Mouse (Mus musculus) thymus, postnatal 0 days (tissue): Measurements from ENCODE around the gene Klhdc8b. TPM values are rescaled to one million over a fixed set of nuclear protein-coding genes. Genes with fewer than 3 reads are reported as not detected.

ENCODE experiments used
- DNase-seq: peaks from one replicate; pipeline ENCODE4 v3.0.0-alpha.2; 2015; ENCODE audit warnings: low spot score
- polyA plus RNA-seq: library from polyadenylated mRNA; unstranded; fragments of >200 nt; fragmentation: Nextera tagmentation; extraction: Ambion mirVana; gene quantifications from 2 replicates; pipeline ENCODE4 v1.2.1, GENCODE M21; 2015

Klhdc8b gene
- polyA plus RNA-seq = 9.5 and 11.2 TPM in 2 replicates

- no peak for DNase-seq
These were observed at the start of gene Klhdc8b for GRCm38 (mm10) chr9:108461181-108461631. Klhdc8b (minus strand) TSS chr9:108461581.

GRCm38 (mm10) chr9:108508776-108509175, 47.4 kb upstream of the Klhdc8b start:
- DNase-seq = no peak

- DNase-seq = peak; percentile 96
These were observed 46.4 kb upstream of the Klhdc8b start, which contains the start of gene Qars for GRCm38 (mm10) chr9:108507619-108508434. Qars (plus strand) TSS chr9:108507706.

- DNase-seq = no peak
These were observed 45.5 kb upstream of the Klhdc8b start for GRCm38 (mm10) chr9:108506901-108507300.

GRCm38 (mm10) chr9:108499943-108500342, 38.6 kb upstream of the Klhdc8b start:
- DNase-seq = no peak

GRCm38 (mm10) chr9:108499231-108499630, 37.9 kb upstream of the Klhdc8b start:
- DNase-seq = no peak

GRCm38 (mm10) chr9:108494905-108495304, 33.5 kb upstream of the Klhdc8b start:
- no peak for DNase-seq

- DNase-seq = no peak
These were observed 32.9 kb upstream of the Klhdc8b start for GRCm38 (mm10) chr9:108494146-108494825.

- DNase-seq = no peak
These were observed 31.9 kb upstream of the Klhdc8b start for GRCm38 (mm10) chr9:108493246-108493645.

- no peak for DNase-seq
These were observed 30.8 kb upstream of the Klhdc8b start for GRCm38 (mm10) chr9:108492043-108492750.

- no peak for DNase-seq
These were observed 29.9 kb upstream of the Klhdc8b start for GRCm38 (mm10) chr9:108491286-108491580.

- DNase-seq = peak; percentile 96
These were observed 29.3 kb upstream of the Klhdc8b start, which contains the start of gene Usp19 for GRCm38 (mm10) chr9:108490559-108491285. Usp19 (plus strand) TSS chr9:108490602.

- DNase-seq = no peak
These were observed 28.5 kb upstream of the Klhdc8b start for GRCm38 (mm10) chr9:108489702-108490558.

- DNase-seq = no peak
These were observed 27.8 kb upstream of the Klhdc8b start for GRCm38 (mm10) chr9:108489215-108489614.

- DNase-seq = no peak
These were observed 27.0 kb upstream of the Klhdc8b start for GRCm38 (mm10) chr9:108488403-108488802.

- no peak for DNase-seq
These were observed 25.7 kb upstream of the Klhdc8b start for GRCm38 (mm10) chr9:108486973-108487530.

GRCm38 (mm10) chr9:108485301-108485875, 24.0 kb upstream of the Klhdc8b start:
- no peak for DNase-seq

GRCm38 (mm10) chr9:108484021-108484420, 22.6 kb upstream of the Klhdc8b start:
- no peak for DNase-seq

GRCm38 (mm10) chr9:108483051-108483790, 21.8 kb upstream of the Klhdc8b start:
- DNase-seq = no peak
